Mouse (Mus musculus) spleen, postnatal 36 days (tissue): ENCODE results near the gene Tmem202.

ENCODE experiments used
- DNase-seq, 2 experiments: peaks; one replicate each; pipeline ENCODE4 v3.0.0; 2022; ENCODE audit warnings: low spot score in 2 of 2, mixed read lengths in 1 of 2

The Tmem202 gene

GRCm38 (mm10) chr9:59539441-59540137, at the start of gene Tmem202, which contains the start of gene Hexa:
Tmem202 (minus strand) TSS chr9:59539847.
Hexa (plus strand) TSS chr9:59539540.
- DNase-seq: peak; percentile 67 to 71

GRCm38 (mm10) chr9:59588710-59589671, 49.3 kb upstream of the Tmem202 start:
- no peak for DNase-seq

DNA sequence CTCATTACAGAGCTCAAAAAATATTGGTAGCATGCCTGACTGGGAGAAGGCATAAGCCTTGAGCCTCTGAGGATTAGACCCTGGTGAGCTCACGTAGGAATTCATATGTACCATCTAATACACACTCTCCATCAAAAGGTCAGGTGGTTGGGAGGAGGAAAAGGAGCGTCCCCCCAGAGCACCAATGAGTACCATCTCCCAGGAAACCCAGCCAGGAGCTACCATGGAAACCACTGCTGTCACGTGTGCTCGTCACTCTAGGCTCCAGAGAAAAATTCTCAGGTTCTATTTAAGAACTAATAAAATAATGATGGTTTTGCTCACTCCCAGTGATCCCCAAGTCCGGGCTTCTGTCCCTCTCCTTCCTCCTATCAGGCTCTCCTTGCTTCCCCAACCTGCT, 48.6 kb upstream of the Tmem202 start:
- DNase-seq: no peak

DNA sequence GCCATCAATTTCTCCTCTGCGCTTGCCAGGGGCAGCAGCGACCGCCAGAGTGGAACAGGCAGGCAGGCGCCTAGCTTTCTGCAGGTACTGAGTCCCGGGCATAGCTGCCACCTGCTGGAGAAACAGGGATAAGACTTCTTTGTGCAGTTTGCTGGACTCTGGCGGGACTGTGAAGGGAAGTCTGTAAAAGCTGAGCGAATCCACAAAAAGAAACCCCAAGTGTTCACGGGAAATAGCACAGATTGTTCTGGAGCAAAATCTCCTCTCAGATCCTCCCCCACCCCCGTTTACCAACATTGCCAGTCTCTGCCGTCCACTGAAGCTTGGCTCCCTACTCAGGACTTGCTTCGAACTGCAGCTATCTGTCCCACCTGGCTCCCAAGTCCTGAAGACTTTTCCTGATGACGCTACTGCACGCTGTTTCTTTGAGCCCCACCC, 45.2 kb upstream of the Tmem202 start:
- DNase-seq: peak; percentile 44 to 51

- DNase-seq: peak in 1 of 2 experiments; percentile 3
Observed at GRCm38 (mm10) chr9:59578505-59578867, 38.8 kb upstream of the Tmem202 start.

- DNase-seq: peak; percentile 41 to 45
Observed at GRCm38 (mm10) chr9:59577844-59578504, 38.3 kb upstream of the Tmem202 start, which contains the start of gene Celf6. Celf6 (plus strand) TSS chr9:59577917.

DNA sequence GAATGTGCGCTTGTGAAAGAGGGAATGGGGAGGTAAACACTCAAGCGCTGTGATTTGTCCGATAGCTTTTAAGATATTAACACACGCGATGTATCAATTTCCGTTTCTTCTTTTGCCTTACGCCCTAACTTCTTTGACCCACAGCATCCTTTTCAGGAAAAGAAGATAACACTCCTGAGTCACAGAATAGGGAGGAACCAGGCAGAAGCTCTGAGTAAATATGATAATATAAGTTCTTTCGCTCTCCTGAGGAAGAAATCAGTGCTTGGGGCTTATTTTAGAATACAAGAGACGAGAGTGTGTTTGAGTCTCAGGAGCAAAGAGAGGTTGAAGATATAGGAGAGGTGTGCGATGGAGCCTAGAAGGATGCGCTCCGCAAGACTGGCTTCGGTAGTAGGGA, 37.8 kb upstream of the Tmem202 start:
- no peak for DNase-seq

- DNase-seq: no peak
Observed at GRCm38 (mm10) chr9:59571852-59572251, 32.2 kb upstream of the Tmem202 start.

DNA sequence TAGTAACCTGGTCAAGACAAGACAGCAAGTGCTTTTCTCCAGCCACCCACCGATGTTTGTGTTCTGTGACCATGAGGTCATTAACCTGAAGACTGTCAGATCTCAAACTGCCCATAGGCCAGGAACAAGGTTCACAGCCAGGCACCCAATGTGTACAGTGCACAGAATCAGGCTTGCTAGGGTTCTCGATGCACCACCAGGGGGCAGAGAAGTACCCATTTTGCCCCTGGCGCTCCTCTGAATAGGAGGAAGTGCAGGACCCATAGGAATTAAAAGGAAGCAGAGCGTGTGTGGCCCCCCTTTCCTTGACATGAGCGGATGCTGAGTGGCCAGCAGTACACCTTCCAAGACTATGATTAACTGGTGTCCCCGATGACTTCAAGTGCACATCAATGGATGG, 27.5 kb upstream of the Tmem202 start:
- peak; percentile 53 to 60 for DNase-seq

DNA sequence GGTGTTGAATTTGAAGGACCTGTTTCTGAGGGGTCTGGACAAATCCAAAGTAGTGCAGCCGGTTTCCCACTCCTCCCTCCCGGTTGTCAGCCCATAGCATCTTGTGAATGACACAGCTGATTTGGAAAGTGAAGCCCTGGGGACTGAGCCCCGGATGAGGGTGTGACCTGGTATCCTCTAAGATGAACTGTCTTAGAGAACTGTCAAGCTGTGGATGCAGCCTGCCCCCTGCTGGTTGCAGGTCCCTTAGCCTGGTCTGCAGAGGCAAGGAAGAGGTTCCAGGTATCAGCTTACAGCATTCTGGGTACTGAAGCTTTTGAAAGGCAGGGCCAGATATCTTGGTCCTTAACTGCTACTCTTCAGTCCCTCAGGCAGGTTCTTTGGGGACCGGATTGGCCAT, 26.0 kb upstream of the Tmem202 start:
- DNase-seq: peak; percentile 75 to 76

DNA sequence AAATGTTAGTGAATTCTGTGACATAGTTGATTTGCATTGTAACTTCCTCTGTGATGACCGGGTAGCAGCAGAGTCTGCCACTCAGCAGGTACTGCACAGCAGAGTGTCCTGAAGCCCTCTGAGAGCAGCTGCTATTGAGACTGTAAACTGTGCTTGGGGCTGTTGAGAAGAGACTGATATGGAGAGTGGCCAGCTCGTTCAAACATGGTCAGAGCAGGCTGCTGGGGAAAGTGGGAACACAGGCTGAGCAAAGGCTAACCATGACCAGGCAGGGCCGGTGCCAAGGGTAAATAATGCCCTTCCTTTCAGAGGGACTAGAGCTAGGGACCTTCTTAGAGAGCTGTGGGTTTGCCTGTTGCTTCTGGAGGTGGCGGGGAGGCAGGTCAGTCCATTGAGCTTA, 14.1 kb upstream of the Tmem202 start:
- DNase-seq: no peak

- DNase-seq: no peak
Observed at GRCm38 (mm10) chr9:59552610-59553009, 13.0 kb upstream of the Tmem202 start.

DNA sequence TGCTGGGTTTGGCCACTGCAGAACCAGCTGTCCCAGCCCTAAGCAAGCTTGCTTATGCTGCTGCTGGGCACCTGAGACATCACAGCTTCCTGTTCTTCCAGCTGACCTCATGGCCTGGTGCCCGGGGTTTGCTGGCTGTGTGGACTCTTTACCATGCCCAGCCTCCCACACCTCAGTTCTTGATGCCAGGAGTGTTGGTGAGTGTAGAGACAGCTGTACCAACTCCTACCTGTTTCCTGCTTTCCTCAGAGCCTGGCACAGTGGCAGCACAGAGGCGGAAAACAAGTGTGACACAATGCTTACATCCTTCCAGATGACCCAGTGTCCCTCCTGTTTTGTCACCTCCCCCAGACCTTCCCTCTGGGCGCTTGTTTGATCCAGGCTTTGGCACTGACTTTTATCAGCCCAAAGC, 12.0 kb upstream of the Tmem202 start:
- no peak for DNase-seq

DNA sequence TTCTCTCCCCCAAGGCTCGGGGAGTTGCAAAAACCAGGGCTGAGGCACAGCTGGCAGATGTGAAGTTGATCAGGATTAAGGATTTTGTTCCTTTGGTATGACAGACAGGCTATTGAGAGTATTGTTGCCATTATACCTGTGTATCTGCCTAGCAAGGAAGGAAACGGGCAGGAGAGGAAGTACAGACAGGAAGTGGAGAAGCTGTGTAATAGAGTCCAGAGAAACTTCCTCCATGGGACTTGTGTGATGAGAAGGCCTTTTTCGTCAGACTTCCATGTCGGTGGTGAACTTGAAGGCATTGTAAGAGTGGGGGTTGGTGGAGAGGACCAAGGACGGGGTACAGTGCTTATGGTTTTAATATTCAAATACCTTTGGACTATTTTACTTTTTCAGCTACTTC, 11.4 kb upstream of the Tmem202 start:
- no peak for DNase-seq

- no peak for DNase-seq
Observed at GRCm38 (mm10) chr9:59550077-59550476, 10.4 kb upstream of the Tmem202 start.

GRCm38 (mm10) chr9:59548961-59549487, 9.4 kb upstream of the Tmem202 start:
- DNase-seq: no peak

DNA sequence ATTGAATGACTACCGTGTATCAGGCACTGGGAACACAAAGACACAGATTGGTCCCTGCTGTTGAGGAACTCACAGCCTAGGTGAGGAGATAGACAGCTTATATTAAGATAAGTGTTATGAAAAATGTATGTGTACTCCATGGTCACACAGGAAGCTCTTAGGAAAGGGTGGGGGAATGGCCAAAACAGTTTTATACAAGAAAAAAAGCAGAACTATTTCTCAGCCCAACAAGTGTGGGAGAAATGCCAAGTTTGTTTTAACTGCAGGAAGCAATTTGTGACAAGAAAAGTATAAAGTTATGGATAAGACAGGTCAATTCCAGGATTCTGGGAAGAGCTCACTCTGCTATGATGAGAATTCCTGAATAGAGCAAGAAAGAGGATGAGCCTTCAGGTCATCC, 8.2 kb upstream of the Tmem202 start:
- DNase-seq: no peak

- peak; percentile 14 to 29 for DNase-seq
Observed at GRCm38 (mm10) chr9:59544739-59545138, 5.1 kb upstream of the Tmem202 start.

- DNase-seq: no peak
Observed at GRCm38 (mm10) chr9:59542766-59543324, 3.2 kb upstream of the Tmem202 start.

- DNase-seq: no peak
Observed at GRCm38 (mm10) chr9:59541617-59542016, 2.0 kb upstream of the Tmem202 start.

DNA sequence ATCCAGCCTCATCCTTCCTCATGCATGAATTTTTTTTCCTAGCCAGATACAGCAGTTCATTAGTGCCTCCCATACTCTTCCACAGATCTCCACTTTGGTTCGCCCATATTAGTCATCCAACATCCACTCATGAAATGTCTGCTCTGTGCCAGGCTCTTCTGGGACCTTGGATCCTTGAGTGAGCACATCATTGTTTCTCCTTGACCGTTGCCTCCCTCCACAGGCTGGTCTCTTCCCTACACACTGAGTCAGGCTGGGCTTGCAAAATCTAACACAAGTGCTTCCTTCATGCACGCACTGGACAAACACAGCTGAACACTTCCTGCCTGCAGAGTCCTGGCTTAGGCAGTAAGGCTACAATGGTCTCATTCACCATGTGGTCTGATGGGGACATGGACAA, 2.0 kb downstream of the Tmem202 start:
- DNase-seq: no peak

GRCm38 (mm10) chr9:59533889-59534288, 5.8 kb downstream of the Tmem202 start:
- no peak for DNase-seq
